Mouse (Mus musculus) cerebellum, adult 2 months (tissue): ENCODE data around the gene Pomp.

Experiments
- CTCF ChIP-seq: fragments of 200-500 bp; IDR thresholded peaks from 2 replicates; pipeline ENCODE4 v1.5.1; 2011; ENCODE audit warnings: low read depth, mild to moderate bottlenecking, control low read depth, low read length, moderate library complexity, borderline replicate concordance; ENCODE audit not compliant: insufficient read depth
- POLR2A ChIP-seq: fragments of 200-500 bp; IDR thresholded peaks from 2 replicates; pipeline ENCODE4 v1.6.1; 2011; ENCODE audit warnings: low read length, control low read depth, borderline replicate concordance; ENCODE audit not compliant: insufficient read depth

DNA sequence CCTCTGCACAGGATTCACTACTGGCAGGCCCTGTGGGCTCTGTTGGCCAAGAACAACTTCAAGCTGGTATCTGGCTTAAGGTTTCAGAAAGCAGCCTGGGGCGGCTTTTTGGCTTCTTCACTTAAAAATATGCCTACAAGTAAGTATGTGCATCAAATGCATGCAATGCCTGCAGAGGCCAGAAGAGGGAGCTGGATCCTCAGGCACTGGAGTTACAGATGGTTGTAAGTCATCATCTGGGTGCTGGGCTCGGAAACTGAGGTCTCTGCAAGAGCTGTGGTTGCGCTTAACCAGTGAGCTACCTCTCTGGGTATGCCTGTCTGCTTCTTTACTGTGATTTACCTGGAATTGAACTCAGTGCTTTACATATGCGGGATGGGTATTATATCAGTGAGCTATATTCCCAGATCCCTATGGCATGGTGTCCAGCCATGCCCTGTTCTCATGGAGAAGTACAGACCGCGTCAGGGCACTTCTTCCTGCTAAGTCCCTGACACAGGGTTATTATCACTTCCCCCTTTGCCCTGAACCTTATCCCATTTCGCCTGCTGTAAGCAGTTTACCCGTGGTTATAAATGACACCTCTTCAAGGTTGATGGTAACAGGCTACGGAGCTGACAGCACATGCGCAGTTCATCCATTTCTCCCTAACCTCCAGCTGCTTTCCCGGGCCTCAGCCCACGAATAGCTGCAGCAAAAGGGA is 50.7 kb downstream of the Pomp start:
- TF ChIP-seq POLR2A (no peak), CTCF (no peak)
